Mouse (Mus musculus) adrenal gland, adult (tissue): ENCODE results near the gene Ece2.

ENCODE experiments used
- DNase-seq, 2 experiments: peaks; one replicate each; pipeline ENCODE4 v3.0.0; 2022 to 2023; ENCODE audit warnings: low spot score in 1 of 2; ENCODE audit not compliant: inconsistent age in 2 of 2

Ece2 gene

DNA sequence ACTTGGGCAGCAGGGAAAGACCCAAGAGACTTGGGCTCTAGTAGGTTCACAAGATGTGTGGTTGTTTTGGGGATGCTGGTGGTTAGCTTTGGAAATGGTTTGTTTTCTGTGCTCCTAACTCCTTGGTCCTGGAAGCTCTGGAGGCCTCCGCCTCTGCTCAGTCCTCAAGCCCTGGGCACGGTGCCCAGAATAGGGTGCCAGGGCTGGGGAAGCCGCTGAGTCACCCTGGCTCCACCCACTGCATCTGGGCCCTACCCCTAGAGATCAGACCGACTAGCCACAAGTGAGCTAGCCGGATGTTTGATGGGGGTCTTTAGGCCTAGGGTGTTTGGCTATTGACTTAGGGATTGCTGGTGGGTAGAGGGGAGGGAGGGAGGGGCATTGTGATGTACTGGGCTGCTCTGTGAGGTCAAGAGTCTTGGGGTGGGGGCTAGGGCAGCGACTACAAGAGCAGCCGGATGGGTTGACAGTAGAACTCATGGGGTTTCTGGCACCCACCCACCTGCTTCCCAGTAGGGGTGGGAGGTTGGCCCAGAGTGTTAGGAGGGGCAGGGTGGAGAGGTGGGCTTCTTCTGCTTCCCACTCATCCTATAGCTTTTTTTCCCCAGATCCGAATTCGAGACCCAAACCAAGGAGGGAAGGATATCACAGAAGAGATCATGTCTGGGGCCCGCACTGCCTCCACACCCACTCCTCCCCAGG, 48.5 kb downstream of the Ece2 start:
- DNase-seq, result peak; percentile 95 to 97

DNA sequence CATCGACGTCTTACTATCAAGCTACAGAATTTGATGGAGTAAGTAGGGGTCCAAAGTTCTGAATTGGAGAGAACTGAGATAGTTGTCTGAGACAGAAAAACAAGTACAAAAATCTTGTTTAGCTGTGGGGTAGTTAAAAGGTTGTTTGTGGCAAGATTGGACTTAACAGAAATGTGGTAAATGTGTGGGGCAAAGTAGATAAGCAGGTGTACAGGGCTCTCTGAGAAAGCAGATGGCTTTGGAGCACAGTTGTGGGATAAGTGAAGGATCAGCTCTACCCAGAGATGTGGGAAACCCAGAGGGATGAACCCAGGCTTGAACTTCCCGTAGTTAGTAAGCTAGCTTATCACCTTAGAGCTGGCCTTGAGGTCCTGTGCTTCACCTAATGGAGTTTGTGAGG, 61.1 kb downstream of the Ece2 start:
- DNase-seq, result no peak

DNA sequence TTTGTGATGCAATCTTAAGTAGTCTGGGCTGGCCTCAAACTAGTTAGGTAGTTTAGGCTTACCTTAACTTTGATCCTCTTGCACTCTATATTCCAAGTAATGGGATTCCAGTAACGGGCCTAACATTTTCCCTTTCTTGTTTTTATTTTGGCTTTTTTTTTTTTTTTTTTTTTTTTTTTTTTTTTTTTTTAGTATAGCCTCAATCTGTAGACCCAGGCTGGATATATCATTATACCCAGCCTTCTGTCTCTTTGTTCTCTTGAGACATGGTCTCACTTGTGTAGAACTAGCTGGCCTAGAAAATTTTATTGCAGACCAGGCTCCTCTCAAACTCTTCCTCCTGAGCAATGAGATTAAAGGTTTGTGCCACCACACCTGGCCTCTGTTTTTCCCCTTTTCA, 62.0 kb downstream of the Ece2 start:
- no peak for DNase-seq

DNA sequence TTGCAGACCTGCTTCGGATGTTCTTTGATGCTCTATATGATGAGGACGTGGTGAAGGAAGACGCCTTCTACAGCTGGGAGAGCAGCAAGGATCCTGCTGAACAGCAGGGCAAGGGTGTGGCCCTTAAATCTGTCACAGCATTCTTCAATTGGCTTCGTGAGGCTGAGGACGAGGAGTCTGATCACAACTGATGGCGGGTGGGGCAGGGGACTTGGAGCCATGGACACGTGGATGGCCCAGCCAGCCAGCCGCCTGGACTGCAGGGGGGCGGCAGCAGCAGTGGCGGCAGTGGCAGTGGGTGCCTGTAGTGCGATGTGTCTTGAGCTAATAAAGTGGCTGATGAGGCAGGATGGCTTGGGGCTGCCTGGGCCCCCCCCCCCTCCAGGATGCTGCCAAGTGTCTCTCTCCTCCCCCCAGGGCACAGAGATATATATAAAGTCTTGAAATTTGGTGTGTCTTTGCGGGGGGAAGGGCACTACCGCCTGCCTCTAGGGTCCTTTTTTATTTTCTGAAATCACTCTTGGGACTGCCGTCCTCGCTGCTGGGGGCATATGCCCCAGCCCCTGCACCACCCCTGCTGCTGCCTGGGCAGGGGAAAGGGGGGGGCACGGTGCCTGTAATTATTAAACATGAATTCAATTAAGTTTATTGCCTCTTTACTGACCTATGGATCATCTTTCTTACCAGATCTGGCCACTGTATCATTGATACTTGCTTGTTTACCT, 62.8 kb downstream of the Ece2 start:
- peak; percentile 33 to 60 for DNase-seq

DNA sequence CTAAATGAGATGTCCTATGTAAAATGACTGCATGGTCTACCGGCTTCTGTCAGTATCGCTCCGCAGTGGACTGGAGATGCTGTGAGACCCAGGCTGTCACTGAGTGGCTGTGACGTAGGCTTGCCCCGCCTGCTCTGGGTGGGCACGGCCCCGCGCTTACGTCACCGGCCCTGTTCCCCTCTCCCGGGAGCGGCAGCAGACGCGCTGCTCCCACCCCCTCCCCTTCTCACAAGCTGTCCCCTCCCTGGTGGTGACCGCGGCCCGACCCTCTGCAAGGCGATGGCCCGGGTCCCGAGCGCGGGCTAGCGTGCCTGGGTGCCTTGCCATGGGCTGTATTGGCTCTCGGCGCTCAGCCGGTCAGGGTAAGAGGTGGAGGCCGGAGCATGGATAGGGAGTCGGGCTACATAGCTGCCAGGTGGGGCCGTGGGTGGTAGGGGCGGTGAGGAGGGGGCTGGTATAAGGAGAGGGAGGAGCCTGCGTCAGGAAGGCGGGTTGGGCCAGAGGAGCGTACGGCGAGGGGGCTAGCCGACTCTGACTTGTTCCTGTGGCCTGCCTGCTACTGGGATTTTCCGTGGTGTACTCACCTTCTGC, 63.6 kb downstream of the Ece2 start, which contains the start of gene Fam131a:
Gene Fam131a (plus strand): TSS at position 131 of the 591 bp plus-strand sequence.
- DNase-seq, result peak; percentile 94 to 97

DNA sequence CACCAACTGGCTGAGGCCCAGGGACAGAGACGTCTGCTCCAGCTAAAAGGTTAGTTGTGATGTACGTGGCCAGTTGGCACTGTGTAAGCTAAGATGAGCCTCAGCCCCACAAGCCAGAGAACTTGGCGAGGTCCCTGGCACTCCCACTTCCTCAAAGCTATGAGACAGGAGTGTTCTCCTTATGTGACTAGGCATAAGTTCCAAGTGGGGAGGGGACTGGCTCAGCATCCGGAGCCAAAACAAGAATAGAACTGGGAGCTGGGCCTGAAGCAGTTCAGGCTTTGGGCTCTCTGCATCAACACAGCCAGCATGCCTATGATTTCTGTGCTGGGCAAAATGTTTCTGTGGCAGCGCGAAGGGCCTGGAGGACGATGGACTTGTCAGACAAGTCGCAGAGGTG, 65.2 kb downstream of the Ece2 start:
- DNase-seq, result peak; percentile 41 to 65

DNA sequence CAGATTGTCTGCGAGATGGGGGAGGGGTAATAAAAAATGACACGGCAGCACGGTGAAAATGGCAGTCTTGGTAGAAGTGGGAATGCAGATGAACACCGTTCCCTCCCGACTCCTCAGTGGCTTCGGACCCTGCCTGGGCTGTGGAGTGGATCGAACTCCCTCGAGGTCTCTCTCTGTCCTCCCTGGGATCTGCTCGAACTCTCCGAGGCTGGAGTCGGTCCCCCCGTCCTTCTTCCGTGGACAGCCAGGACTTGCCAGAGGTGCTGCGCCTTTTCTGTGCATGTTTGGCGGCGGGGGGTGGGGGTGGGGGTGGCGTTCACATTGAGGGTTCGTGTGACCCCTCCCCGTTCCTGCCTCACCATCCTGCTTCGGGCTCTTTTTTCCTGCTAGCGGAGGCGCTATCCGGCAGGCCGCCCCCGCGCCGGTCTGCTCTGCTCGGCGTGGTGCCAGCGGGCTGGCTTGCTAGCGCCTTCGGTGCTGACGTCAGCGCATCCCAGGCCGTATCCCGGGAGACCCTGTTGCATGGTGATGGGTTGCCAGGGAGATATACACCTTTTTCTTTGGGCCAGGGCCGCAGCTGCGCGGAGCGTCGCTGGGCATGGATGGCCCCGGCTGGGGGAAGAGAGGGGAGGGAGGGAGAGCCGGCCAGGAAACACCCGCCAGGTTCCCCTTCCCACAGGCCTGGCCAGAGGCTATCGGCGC, 66.1 kb downstream of the Ece2 start:
- peak; percentile 89 to 94 for DNase-seq
